Mouse (Mus musculus) CD4-positive, CD25-positive, alpha-beta regulatory T cell, adult 4 months (primary cell): ENCODE data around the gene Zfp61. TPM values are rescaled to one million over a fixed set of nuclear protein-coding genes. Genes with fewer than 3 reads are reported as not detected.

ENCODE experiments used
- ATAC-seq: one replicate; pipeline ENCODE4 v1.8.0; 2017
- polyA plus RNA-seq, 2 experiments: library from polyadenylated mRNA; unstranded; fragments of 100-300 nt; shearing (Covaris generic); gene quantifications; one replicate each; pipeline ENCODE4 v1.2.1; 2017

The Zfp61 gene
- polyA plus RNA-seq: 10 to 100 TPM; 19.4 to 27.8 TPM

DNA sequence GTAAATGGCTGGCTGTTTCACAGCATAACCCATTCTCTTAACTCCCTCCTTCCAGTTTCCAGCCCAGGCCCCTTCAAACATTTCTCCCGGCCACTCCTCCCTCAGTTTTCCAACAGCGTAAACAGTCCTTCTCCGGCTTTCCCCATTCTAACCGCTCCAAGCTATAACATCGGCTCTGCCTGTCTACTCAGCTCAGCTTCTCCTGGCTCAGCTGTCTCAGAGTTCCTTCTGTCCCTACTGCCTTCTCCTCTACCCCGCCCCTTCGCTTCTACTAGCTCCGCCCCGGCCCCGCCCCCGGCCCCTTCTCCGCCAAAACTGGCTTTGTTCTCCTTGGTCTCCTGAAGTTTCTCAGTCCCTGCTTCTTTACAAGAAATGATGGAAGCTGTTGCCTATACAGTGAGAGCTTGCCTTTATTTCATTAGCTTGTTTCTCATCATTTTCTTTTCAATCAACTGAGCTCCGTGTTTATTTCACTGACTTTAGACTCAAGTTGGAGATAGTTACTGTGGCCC lies at the start of gene Zfp61:
Gene Zfp61 (minus strand): TSS at position 462 of the 512 bp plus-strand sequence.
- peak; percentile 49 for ATAC-seq

DNA sequence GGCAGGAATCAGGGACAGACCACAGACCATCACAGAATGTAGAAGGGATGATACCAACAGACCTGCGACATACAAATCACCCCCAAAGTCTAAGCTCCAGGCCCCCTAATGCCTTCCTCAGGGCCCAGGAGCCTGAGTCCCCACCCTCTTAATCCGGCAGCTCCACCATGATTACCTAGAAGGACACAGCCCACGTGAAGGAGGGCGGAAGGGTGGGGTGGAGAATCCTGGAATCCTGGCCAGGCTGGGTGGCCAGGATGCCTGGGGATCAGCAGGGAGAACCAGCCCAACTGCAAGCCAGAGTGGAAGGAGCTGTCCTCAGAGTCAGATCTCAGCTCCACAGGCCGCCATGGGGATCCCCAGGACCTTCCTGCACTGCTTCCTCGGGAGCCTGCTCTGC lies 47.9 kb upstream of the Zfp61 start, which contains the start of gene Lypd5:
Gene Lypd5 (plus strand): TSS at position 301 of the 400 bp plus-strand sequence.
- no peak for ATAC-seq

DNA sequence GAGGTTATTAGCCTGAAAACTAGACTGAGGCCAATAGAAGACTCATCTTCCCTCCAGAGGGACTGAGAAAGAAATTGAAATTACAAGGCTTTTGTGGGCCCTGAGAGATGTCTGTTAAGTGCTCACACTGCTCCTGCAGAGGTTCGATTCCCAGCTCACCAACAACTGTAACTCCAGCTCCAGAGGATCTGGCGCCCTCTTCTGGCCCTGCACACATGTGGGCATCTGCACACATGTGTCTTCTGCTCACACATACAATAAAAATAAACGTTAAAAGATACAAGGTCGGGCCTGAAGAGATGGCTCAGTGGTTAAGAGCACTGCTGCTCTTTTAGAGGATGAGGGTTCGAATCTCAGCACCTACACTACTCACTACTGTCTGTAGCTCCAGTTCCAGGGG lies 45.4 kb upstream of the Zfp61 start:
- no peak for ATAC-seq

DNA sequence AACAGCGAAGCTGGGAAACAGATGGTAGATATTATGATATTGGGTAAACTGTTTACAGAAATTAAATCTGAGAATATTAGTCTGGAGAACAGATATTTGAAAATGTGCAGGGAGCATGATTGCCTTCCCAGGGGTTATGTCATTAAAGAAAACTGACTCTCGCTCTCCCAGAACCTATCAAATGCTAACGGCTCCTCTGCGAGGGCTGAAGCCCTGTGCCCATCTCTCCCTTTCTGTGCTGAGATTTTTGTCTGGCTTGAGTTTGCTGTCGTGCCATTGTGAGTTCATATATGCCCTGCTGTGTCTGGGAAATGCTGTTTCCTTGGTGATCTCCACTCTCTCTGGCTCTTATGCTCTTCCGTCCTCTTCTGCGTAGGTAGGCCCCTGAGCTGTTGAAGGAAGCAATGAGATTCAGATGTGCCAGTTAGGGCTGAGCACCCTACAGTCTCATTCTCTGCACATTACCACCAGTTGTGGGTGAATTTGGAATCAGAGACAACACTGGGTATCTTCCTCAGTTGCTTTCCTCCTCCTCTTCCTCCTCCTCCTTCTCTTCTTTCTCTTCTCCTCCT lies 42.8 kb upstream of the Zfp61 start:
- no peak for ATAC-seq

DNA sequence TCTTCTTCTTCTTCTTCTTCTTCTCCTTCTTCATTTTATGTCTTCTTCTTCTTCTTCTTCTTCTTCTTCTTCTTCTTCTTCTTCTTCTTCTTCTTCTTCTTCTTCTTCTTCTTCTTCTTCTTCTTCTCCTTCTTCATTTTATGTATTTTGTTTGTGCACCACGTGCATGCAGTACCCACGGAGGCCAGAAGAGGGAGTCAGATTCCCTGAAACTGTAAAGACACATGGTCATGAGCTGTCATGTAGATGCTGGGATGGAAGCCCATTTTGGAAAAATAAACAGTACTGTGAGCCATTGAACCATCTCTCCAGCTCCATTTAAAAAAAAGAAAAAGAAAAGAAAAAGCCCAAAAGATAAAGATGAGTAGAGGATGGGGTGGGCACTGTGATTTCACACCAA lies 37.2 kb upstream of the Zfp61 start:
- no peak for ATAC-seq

DNA sequence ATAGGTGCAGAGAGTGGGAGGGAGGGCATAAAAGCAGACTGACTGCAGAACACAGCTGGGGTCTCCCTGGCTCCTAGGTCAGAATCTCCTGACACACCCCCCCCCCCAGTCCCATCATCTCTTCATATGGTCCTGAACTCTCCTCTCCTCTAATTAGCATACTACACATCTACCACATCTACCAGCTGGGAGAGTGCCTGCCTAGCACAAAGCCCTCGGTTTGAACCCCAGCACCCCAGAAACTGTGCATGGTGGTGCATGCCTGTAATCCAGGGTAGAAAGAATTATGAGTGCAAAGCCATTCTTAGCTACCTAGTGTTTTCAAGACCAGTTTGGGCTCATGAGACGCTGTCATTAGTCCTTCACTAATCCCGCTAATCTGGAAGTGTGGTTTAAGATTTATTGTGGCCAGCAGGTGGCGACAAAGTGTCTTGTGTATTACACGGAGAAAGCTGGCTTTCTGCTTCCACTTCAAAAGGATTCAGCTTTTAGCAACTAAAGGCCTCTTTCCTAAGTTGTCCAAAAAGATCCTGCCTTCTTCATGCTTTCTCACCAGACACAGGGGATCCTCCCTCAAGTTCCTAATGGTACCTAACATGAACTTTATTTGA lies 34.8 kb upstream of the Zfp61 start:
- ATAC-seq: peak; percentile 74

DNA sequence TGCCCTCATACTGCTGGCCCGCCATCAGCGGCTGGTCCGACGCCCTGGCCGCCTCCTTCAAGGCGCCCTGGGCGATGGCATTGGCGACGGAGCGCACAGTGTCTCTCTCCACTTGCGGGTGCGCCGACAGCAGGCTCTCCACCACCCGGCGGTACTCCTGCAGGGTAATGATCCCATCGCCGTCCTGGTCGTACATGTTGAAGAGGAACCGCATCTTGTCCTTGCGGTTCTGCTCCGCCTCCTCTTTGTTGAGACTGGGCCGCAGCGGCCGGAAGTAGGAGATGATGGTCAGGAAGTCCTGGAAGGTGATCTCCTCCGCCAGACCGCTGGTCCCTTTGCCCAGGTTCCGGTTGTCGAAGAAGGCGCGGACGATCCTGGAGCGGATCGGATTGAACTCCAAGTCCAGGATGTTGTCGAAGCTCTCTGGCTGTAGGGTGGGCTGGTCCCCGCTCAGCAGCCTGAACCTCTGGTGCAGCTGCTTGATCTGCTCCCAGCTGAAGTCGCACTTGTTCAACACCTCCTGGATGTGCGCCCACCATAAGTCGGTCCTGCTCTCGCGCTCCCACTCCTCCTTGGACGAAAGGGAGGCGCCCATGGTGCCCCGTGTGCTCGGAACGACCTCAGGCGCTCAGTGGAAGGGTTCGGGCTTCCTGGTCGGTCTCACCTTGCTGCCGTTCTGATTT lies 32.4 kb upstream of the Zfp61 start, which contains the start of gene Tescl:
Gene Tescl (minus strand): TSS at position 633 of the 683 bp plus-strand sequence.
- ATAC-seq: no peak

DNA sequence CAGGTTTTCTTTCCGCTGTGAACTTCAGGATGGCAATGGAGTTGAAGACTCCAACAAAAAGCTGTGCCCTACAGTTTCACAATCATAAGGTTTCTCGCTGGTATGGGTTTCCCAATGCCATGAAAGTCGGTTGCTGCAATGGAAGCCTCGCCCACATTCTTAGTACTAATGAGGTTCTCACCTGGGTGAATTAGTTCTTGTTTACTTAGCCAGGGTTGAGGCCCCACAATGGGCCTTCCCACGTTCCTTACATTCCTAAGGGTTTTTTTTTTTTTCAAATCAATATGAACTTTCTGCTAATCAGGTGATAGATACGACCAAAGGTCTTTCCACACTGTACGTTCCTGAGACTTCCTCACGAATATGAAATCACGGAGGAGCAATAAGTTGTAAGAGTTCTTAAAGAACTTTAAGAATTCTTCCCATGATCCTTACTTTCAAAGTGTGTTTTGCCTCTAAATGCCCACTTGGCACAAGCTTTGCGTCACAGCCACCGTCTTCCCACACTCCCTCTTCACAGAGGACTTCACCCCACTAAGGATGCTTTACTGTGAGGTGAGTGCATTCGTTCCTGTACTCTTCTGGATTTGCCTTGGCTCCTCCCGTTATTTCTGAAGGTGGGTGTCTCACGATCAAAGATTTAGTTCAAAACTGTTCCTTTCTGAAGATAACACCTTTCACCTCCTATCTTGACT lies 26.4 kb upstream of the Zfp61 start:
- no peak for ATAC-seq

DNA sequence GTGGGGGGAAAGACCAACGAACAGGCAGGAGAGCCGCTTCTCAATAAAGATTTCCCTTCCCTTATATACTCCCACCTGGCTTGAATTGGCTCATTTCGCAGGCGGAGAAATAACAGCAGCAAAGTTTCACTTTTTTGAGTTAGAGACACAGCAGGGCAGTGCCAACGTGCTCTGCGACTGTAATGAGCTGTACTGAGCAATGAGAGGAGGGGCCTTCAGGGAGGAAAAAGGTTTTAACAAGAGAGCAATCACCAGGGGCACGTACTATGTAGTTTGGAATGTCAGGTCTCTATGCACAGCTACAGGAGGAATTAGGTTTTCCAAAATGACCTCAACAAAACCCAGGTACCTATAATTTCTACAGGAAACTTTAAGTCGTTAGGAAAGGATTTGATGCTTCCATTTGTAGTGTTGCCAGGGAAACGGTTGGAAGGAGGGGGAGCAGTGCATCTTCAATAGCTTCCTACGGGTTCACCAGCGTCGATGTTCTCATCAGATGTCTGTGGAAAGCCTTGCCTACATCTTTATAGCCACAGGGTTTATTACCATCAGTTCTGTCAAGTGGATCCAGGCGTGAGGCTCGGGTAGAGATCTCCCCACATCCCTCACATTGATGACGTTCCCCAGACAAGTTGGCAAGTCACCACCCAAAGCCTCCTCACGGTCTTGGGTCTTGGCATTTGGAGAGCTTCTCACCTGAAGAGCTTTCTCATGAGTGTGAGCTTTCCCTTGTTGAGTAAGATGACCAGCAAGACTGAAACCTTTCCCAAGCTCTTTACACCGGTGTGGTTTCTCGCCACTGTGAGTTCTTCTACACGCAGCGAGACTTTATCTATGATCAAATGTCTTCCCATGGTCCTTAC lies 25.5 kb upstream of the Zfp61 start:
- ATAC-seq: no peak

DNA sequence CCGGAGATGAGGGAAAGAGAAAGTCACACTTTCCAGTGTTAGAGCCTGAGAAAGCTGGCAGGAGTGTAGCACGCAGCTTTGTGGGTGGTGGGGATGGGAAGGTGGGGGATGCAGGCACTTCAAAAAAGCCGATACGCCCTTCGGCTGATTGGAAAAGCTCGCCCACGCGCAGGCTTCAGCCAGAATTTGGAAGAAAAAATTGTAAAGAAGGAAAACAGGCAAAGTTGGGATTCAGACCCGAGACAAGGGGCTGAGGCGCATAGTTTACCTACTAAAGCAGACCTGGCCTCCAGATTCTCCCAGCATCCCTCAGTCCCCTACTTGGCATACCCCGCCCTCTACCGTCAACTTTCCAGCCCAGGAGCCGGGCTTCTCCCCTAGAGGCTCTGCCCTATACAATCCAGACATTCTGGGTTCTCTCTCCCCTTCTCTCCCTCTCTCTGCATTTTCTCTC lies 24.7 kb upstream of the Zfp61 start:
- no peak for ATAC-seq

DNA sequence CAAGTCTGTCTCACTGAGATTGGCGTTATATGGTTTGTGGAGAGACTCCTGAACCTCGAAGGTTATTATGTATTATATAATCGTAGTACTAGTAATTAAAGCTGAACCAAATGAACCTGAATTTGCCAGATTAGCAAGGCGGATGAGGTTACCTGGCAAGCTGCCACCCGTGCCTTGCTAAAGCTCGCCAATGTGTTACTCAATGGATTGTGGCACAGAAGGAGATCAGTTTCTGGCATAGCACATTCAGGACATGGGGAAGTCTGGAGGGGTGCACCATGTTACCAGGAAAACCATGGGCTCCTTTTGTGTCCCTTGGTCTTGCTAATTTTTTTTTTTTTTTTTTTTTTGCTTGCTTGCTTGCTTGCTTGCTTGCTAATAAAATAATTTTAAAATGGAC lies 24.2 kb upstream of the Zfp61 start:
- no peak for ATAC-seq

DNA sequence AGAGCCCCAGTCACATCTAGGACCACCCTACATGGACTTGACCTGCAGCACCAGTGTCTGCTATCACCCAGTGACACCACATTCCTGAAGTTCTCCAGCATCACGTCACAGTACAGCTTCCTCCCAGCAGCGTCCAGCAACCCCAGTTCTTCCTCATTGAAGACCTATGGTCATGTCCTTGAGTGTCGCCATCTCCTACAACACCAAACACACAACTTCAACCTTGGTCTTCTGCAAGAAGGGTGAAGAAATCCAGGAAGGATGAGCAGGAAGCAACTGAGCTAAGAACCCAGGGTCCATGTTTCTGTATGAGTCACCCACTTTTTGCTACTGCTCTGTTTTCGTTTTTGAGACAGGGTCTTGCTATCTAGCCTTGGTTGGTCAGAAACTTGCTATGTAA lies 21.6 kb upstream of the Zfp61 start:
- ATAC-seq: no peak

DNA sequence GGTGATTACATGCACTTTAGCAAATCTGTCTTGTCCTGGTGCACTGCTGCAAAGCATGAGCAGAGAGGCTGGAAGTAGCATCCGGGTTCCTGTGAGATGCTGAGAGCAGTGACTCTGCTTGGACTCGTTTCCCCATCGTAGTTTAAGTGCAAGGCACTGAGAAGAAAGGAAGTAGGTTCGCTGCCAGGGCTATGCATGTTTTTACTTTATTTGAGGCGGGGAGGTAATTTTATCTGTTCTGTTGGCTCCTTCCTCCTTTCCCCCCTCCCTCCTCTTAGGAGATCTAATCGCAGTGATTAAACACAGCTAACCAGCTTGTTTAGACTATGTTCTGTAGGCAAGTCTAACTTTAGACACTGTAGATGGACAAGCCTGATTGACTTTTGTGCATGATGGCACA lies 17.9 kb upstream of the Zfp61 start:
- no peak for ATAC-seq

DNA sequence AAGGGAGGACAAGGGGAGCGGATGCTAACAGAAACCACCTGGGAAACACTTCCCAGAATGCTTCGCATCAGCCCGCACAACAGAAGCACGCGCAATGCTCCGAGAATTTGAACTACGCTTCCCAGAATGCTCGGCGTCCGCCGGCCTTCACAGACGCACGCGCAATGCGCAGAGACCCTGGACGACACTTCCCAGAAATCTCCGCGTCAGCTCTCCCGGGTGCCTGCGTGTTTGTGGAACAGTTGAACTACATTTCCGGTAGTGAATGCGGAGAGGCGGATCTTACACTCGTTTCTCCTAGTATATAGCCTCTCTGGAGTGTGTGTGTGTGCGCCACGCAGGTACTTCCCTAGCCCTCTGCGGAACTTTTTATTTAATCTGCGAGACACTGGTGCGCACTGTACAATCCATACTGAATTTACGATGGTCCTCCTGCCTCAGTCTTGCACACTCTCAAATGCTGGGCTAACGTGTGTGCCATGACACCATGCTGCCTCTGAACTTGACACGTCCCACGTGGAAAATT lies 15.6 kb upstream of the Zfp61 start, which contains the start of gene Zfp94:
Gene Zfp94 (minus strand): TSS at position 100 of the 526 bp plus-strand sequence.
- ATAC-seq: peak; percentile 90

DNA sequence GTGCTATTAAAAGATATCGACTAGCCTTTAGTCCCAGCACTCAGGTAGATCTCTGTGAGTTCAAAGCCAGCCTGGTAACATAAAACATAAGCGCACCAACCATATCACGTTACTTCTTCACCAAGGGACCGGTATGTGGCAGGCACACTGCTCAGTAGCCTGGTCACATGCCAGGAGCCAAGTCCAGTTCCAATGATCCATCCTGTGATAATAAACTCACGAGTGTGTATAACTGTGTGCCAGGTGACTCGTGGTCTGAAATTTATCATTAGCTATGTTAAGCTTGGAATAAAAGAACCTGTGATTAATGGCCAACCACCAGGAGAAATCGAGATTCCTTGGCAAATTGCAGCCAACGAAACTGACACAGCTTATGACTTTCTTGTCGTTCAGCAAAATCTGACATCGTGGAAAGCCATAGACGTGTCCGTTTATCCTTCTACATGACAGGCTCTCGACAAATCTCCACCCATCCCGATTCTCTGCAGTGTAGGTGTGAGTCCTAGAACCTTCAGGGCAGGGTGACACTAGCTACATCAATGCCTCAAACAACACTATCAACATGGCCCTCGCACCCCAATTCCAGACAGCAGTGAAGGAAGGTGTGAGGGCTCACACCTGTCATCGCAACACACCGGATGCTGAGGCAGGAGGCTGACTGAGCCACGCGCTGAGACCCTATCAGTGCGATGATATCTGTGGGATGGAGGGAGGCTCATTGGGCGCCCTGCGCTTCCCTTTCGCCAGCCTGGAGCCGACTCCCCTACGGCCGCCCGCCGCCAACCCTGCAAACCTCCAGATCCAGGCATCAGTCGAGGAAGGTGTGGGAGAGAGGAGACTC lies 14.9 kb upstream of the Zfp61 start:
- peak; percentile 50 for ATAC-seq

DNA sequence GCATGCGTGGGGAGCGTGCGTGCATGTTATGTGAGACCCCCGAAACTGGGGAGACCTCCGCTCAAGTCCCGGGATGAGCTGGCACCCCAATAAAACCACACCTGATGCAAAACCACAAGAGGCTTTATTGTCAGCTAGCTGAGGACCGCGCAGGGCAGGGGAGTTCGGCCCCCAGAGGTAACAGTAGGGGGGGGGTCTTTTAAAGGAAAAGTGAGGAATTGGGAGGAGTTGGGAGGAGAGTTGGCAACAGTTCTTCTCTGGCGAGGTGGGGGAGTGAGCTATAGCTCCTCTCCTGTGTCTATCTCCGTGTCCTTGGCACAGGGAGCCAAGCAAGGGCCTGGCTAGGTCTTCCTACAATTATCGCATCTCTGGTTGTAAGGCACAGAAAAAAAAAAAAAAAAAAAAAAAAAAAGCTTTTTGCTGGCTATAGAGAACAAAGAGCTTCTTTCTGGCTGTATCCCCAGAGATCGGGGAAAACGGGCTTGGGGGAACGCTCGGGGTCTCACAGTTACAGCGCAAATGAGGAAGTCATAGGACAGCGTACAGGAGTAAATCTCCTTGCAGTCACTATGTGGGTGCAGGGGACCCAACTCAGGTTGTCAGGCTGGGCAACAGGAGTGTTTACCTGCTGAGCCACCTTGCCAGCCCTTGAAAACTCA lies 1.1 kb downstream of the Zfp61 start:
- ATAC-seq: no peak

DNA sequence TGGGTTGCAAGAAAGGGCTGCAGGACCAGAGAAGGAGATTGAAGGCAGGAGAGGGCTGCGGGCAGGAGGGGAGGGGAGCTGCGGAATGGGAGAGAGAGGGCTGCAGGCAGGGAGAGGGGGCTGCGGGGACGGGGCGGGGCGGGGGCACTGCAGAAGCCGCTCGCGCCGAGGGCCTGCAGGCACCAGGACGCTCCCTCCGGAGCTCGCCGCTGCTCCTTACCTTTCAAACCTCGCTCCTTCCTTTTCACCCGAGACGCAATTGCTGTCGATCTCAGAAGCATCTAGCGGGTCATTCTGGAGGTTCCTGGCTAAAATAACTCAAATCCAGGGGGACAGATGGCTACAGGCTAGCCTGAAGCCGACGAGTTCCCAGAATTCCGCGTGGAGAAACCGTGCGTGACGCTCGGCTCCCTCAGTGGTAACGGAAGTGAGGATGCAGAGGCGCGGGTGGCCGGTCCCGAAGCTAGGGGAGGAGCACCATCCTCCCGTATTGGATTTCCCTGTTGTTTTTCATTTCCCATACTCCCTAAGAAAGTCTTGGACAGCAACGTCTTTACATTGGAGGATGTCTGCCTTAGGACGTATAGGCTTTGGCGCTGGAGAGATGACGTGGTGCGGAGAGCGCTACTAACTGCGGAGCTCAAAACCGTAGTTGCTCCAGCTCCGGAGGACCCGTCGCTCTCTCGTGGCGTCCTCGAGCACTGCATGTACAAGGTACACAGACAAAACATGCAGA lies 1.9 kb downstream of the Zfp61 start:
- ATAC-seq: peak; percentile 95

DNA sequence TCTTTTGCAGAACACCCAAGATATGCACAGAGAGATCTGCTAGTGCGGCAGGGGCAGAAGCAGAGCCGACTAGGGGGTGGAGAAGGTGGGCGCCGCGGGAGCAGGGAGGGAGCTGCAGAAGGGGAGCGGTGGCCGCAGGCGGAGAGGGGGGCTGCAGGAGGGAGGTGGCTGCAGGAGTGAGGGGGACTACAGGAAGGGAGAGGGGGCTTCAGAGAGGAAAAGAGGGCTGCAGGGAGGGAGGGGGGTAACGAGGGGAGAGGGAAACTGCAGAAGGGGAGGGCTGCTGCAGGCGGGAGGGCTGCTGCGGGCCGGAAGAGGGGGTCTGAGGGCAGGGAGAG lies 2.4 kb downstream of the Zfp61 start:
- no peak for ATAC-seq

DNA sequence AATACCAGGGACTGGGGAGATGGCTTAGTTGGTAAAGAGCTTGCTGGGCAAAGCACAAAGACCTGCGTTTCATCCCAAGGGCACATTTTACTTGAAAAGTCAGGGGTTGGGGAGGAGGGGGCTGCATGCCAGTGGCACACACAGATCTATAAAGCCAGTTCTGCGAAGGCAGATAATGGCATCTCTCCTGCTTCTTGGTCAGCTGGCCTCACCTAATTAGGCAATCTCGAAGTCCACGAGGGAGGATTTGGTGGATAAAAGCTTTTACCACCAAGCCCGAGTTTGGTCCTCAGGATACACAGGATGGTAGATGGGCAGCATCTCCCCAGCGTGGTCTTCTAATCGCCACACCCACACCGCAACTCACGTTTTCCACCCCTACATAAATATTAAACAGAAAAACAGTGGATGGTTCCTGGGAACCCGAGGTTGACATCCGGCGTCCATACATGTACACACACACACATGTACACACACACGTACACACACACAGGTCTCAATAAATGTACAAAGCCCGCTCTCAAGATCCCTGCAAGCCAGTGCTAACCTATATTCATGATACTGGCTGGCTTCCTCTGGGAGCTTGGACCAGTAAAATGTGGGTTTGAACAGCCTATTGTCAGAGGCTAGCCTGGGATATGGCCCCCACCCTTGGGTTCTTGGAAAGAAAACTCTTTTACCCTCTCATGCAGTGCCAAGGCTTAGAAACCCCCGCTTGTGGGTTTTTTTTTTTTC lies 3.5 kb downstream of the Zfp61 start:
- no peak for ATAC-seq
